Mouse (Mus musculus) kidney, embryonic 14.5 days (tissue): ENCODE measurements around the gene 4933405L10Rik. TPM values are rescaled to one million over a fixed set of nuclear protein-coding genes. Genes with fewer than 3 reads are reported as not detected.

Source experiments
- ATAC-seq: fragments of 200-750 bp; cut with Nextera tagmentation; 2 replicates; pipeline ENCODE4 v1.8.0; 2017; ENCODE audit warnings: moderate number of reproducible peaks, mild to moderate bottlenecking, moderate TSS enrichment, moderate library complexity; ENCODE audit not compliant: low FRiP score, low TSS enrichment
- H3K27ac ChIP-seq: fragments of 300-500 bp; sonication (generic); 2 replicates; pipeline ENCODE4 v1.5.1; 2014; ENCODE audit warnings: low read depth, mild to moderate bottlenecking, low read length, moderate library complexity, mixed read lengths
- H3K27me3 ChIP-seq: fragments of 300-500 bp; sonication (generic); 2 replicates; pipeline ENCODE4 v1.6.1; 2014; ENCODE audit warnings: mild to moderate bottlenecking, low read length; ENCODE audit not compliant: control insufficient read depth, insufficient read depth
- H3K36me3 ChIP-seq: fragments of 300-500 bp; sonication (generic); 2 replicates; pipeline ENCODE4 v1.6.1; 2014; ENCODE audit warnings: low read length, mixed read lengths; ENCODE audit not compliant: control insufficient read depth, insufficient read depth
- H3K4me1 ChIP-seq: fragments of 300-500 bp; sonication (generic); 2 replicates; pipeline ENCODE4 v1.6.1; 2014; ENCODE audit warnings: low read length, mixed read lengths; ENCODE audit not compliant: control insufficient read depth, insufficient read depth
- H3K4me2 ChIP-seq: fragments of 300-500 bp; sonication (generic); replicated peaks from 2 replicates; pipeline ENCODE4 v1.6.1; 2014; ENCODE audit warnings: low read depth, mild to moderate bottlenecking, low read length
- H3K4me3 ChIP-seq: fragments of 300-500 bp; sonication (generic); 2 replicates; pipeline ENCODE4 v1.5.1; 2014; ENCODE audit warnings: mild to moderate bottlenecking, low read length
- H3K9ac ChIP-seq: fragments of 300-500 bp; sonication (generic); 2 replicates; pipeline ENCODE4 v1.6.1; 2014; ENCODE audit warnings: low read depth, mild to moderate bottlenecking, low read length, moderate library complexity
- H3K9me3 ChIP-seq: fragments of 300-500 bp; sonication (generic); 2 replicates; pipeline ENCODE4 v1.6.1; 2016; ENCODE audit warnings: low read length; ENCODE audit not compliant: control insufficient read depth
- WGBS: fragments of 180-500 bp; shearing (Covaris S2); extraction: QIAGEN DNeasy Blood & Tissue Kit; methylation state at CpG from one replicate; pipeline ENCODE4 v1.1.7; 2014; 5-methylcytosine and 5-hydroxymethylcytosine counted together
- polyA plus RNA-seq: library from polyadenylated mRNA; unstranded; fragments of >200 nt; fragmentation: Nextera tagmentation; extraction: Ambion mirVana; gene quantifications from 2 replicates; pipeline ENCODE4 v1.2.1, GENCODE M21; 2014

4933405L10Rik gene
- polyA plus RNA-seq, 1 experiment from 2014 or later: not detected

GRCm38 (mm10) chr8:105689256-105689982 is 18.0 kb upstream of the 4933405L10Rik start:
- H3K9ac ChIP-seq: no peak overlapping the region
- 70% methylated on average over 35 of the region's 35 CpGs for WGBS
- no peak for ATAC-seq
- no peak overlapping the region for H3K27ac ChIP-seq
- peaks cover 4% of the 10 kb centered on the region; the same call in 1 of the 2 replicates for H3K9me3 ChIP-seq
- H3K4me3 ChIP-seq: no peak overlapping the region
- peaks cover under 1% of the 10 kb centered on the region; the same call in 1 of the 2 replicates for H3K36me3 ChIP-seq
- no peak overlapping the region for H3K4me2 ChIP-seq
- H3K4me1 ChIP-seq: peaks cover 15% of the 10 kb centered on the region
- H3K27me3 ChIP-seq: no peaks in the 10 kb centered on the region

GRCm38 (mm10) chr8:105689983-105690360 is 17.5 kb upstream of the 4933405L10Rik start:
- no peaks in the 10 kb centered on the region for H3K36me3 ChIP-seq
- H3K9me3 ChIP-seq: peaks cover 4% of the 10 kb centered on the region; the same call in 1 of the 2 replicates
- no peak for ATAC-seq
- H3K4me1 ChIP-seq: peaks cover 19% of the 10 kb centered on the region
- H3K9ac ChIP-seq: no peak overlapping the region
- H3K4me2 ChIP-seq: no peak overlapping the region
- WGBS: 92% methylated on average over 9 of the region's 9 CpGs
- no peaks in the 10 kb centered on the region for H3K27me3 ChIP-seq
- no peak overlapping the region for H3K4me3 ChIP-seq
- no peak overlapping the region for H3K27ac ChIP-seq

- Histone ChIP-seq H3K4me2 (no peak overlapping the region), H3K9me3 (peaks cover 4% of the 10 kb centered on the region; the same call in 1 of the 2 replicates), H3K27me3 (no peaks in the 10 kb centered on the region), H3K9ac (no peak overlapping the region), H3K4me1 (peaks cover 13% of the 10 kb centered on the region), H3K27ac (no peak overlapping the region), H3K36me3 (no peaks in the 10 kb centered on the region), H3K4me3 (no peak overlapping the region)
- WGBS: 85% methylated on average over 14 of the region's 14 CpGs
- ATAC-seq: no peak
Observed at GRCm38 (mm10) chr8:105690978-105691377, 16.5 kb upstream of the 4933405L10Rik start.

GRCm38 (mm10) chr8:105692449-105693182 is 14.8 kb upstream of the 4933405L10Rik start:
- Histone ChIP-seq H3K9me3 (peaks cover 4% of the 10 kb centered on the region; the same call in 1 of the 2 replicates), H3K36me3 (peaks cover 14% of the 10 kb centered on the region), H3K27me3 (no peaks in the 10 kb centered on the region), H3K4me2 (no peak overlapping the region), H3K4me1 (peaks cover 12% of the 10 kb centered on the region), H3K9ac (no peak overlapping the region), H3K27ac (no peak overlapping the region), H3K4me3 (no peak overlapping the region)
- 95% methylated on average over 11 of the region's 11 CpGs for WGBS
- ATAC-seq: no peak

GRCm38 (mm10) chr8:105693648-105694047 is 13.8 kb upstream of the 4933405L10Rik start:
- H3K9ac ChIP-seq: peak overlapping the region; percentile 51; the same call in 1 of the 2 replicates
- ATAC-seq: peak; percentile 44

GRCm38 (mm10) chr8:105694051-105694799 is 13.2 kb upstream of the 4933405L10Rik start:
- H3K27ac ChIP-seq: no peak overlapping the region
- peak; percentile 12 for ATAC-seq
- H3K9ac ChIP-seq: peak overlapping the region; percentile 51; the same call in 1 of the 2 replicates
- H3K4me3 ChIP-seq: peak overlapping the region; percentile 43
- WGBS: 11% methylated on average over 38 of the region's 40 CpGs
- H3K4me2 ChIP-seq: peak overlapping the region; percentile 96
- peaks cover 4% of the 10 kb centered on the region; the same call in 1 of the 2 replicates for H3K9me3 ChIP-seq
- peaks cover 28% of the 10 kb centered on the region for H3K36me3 ChIP-seq
- H3K4me1 ChIP-seq: peaks cover 12% of the 10 kb centered on the region
- no peaks in the 10 kb centered on the region for H3K27me3 ChIP-seq

More at GRCm38 (mm10) chr8:105693648-105694047, 13.8 kb upstream of the 4933405L10Rik start:
- Histone ChIP-seq H3K9me3 (peaks cover 4% of the 10 kb centered on the region; the same call in 1 of the 2 replicates), H3K4me2 (peak overlapping the region; percentile 96), H3K27me3 (no peaks in the 10 kb centered on the region), H3K27ac (no peak overlapping the region), H3K36me3 (peaks cover 24% of the 10 kb centered on the region), H3K4me1 (peaks cover 12% of the 10 kb centered on the region), H3K4me3 (peak overlapping the region; percentile 43)
- 3% methylated on average over 17 of the region's 30 CpGs for WGBS

- Histone ChIP-seq H3K36me3 (peaks cover 28% of the 10 kb centered on the region), H3K4me3 (no peak overlapping the region), H3K4me2 (no peak overlapping the region), H3K9ac (no peak overlapping the region), H3K27ac (no peak overlapping the region), H3K27me3 (no peaks in the 10 kb centered on the region), H3K9me3 (peaks cover 4% of the 10 kb centered on the region; the same call in 1 of the 2 replicates), H3K4me1 (peaks cover 20% of the 10 kb centered on the region)
- no peak for ATAC-seq
- WGBS: 83% methylated on average over 30 of the region's 30 CpGs
Observed at GRCm38 (mm10) chr8:105695080-105695780, 12.2 kb upstream of the 4933405L10Rik start.

- Histone ChIP-seq H3K9me3 (peaks cover 4% of the 10 kb centered on the region; the same call in 1 of the 2 replicates), H3K36me3 (peaks cover 28% of the 10 kb centered on the region), H3K4me2 (no peak overlapping the region), H3K4me1 (peaks cover 27% of the 10 kb centered on the region), H3K27me3 (no peaks in the 10 kb centered on the region), H3K27ac (no peak overlapping the region), H3K9ac (no peak overlapping the region), H3K4me3 (no peak overlapping the region)
- WGBS: 86% methylated on average over 17 of the region's 17 CpGs
- no peak for ATAC-seq
Observed at GRCm38 (mm10) chr8:105697196-105697780, 10.2 kb upstream of the 4933405L10Rik start.
